Mouse (Mus musculus) erythroblast, embryonic 14.5 days (primary cell): ENCODE measurements around the gene Fbxw8.

Experiments used
- GATA1 ChIP-seq: IDR thresholded peaks from 2 replicates; pipeline ENCODE4 v1.6.1; 2012; ENCODE audit warnings: low read length, inconsistent platforms, mixed read lengths
- TAL1 ChIP-seq: IDR thresholded peaks from 3 replicates; pipeline ENCODE4 v1.6.1; 2012; ENCODE audit warnings: low read length, inconsistent platforms, mixed read lengths

GRCm38 (mm10) chr5:118164581-118164980, 9.3 kb upstream of the Fbxw8 start, which contains the start of gene Hrk:
- TF ChIP-seq TAL1, result no peak
- no peak for TF ChIP-seq GATA1
